Mouse (Mus musculus): ENCODE data around the gene Abcb5. TPM values are rescaled to one million over a fixed set of nuclear protein-coding genes. Genes with fewer than 3 reads are reported as not detected.

The Abcb5 gene
- total RNA-seq, 1 experiment from 2014 or later: not detected

Other genes starting within 250 kb of the Abcb5 start
- gene Sp8, start 120.1 kb downstream of the Abcb5 start, total RNA-seq (2021): not detected in 2 replicates

All from adrenal gland, postnatal 25 days (tissue).